Mouse (Mus musculus) forebrain, postnatal 0 days (tissue): ENCODE results near the gene Krt79. TPM values are rescaled to one million over a fixed set of nuclear protein-coding genes. Genes with fewer than 3 reads are reported as not detected.

Experiments used
- ATAC-seq: fragments of 200-750 bp; cut with Nextera tagmentation; 2 replicates; pipeline ENCODE4 v1.8.0; 2017; ENCODE audit warnings: mild to moderate bottlenecking, moderate library complexity
- DNase-seq: peaks from one replicate; pipeline ENCODE4 v3.0.0-alpha.2; 2015
- H3K27ac ChIP-seq: fragments of 300-500 bp; sonication (generic); 2 replicates; pipeline ENCODE4 v1.5.1; 2014; ENCODE audit warnings: low read depth, mild to moderate bottlenecking, antibody characterized with exemption, low read length, moderate library complexity, mixed read lengths
- H3K27me3 ChIP-seq: fragments of 300-500 bp; sonication (generic); 2 replicates; pipeline ENCODE4 v1.6.1; 2014; ENCODE audit warnings: mild to moderate bottlenecking, low read length, mixed read lengths; ENCODE audit not compliant: insufficient read depth
- H3K36me3 ChIP-seq: fragments of 300-500 bp; sonication (generic); 2 replicates; pipeline ENCODE4 v1.6.1; 2014; ENCODE audit warnings: mild to moderate bottlenecking, moderate library complexity; ENCODE audit not compliant: insufficient read depth
- H3K4me1 ChIP-seq: fragments of 300-500 bp; sonication (generic); 2 replicates; pipeline ENCODE4 v1.6.1; 2014; ENCODE audit warnings: antibody characterized with exemption; ENCODE audit not compliant: insufficient read depth
- H3K4me2 ChIP-seq: fragments of 300-500 bp; sonication (generic); 2 replicates; pipeline ENCODE4 v1.6.1; 2014; ENCODE audit warnings: low read depth, mild to moderate bottlenecking, moderate library complexity
- H3K4me3 ChIP-seq: fragments of 300-500 bp; sonication (generic); 2 replicates; pipeline ENCODE4 v1.5.1; 2014; ENCODE audit warnings: low read depth, low read length, mixed read lengths
- H3K9ac ChIP-seq: fragments of 300-500 bp; sonication (generic); 2 replicates; pipeline ENCODE4 v1.6.1; 2014; ENCODE audit warnings: mild to moderate bottlenecking
- H3K9me3 ChIP-seq: fragments of 300-500 bp; sonication (generic); 2 replicates; pipeline ENCODE4 v1.6.1; 2016; ENCODE audit warnings: low read length
- CTCF ChIP-seq: sonication (generic); IDR thresholded peaks from 2 replicates; pipeline ENCODE4 v1.5.1; 2016; ENCODE audit warnings: antibody characterized with exemption, control low read depth, low read depth
- WGBS: fragments of 180-500 bp; shearing (Covaris S2); extraction: QIAGEN DNeasy Blood & Tissue Kit; methylation state at CpG from one replicate; pipeline ENCODE4 v1.1.7; 2014; 5-methylcytosine and 5-hydroxymethylcytosine counted together
- polyA plus RNA-seq: library from polyadenylated mRNA; unstranded; fragments of >200 nt; fragmentation: Nextera tagmentation; extraction: Ambion mirVana; gene quantifications from 2 replicates; pipeline ENCODE4 v1.2.1, GENCODE M21; 2015
- total RNA-seq: library from RNA; depleted of rRNA; stranded (reverse); fragments of >200 nt; gene quantifications from 2 replicates; pipeline ENCODE4 v1.2.3, GENCODE M21; 2014

Krt79 gene
- total and polyA plus RNA-seq, 2 experiments from 2014 or later = 0.14 to 0.44 TPM

DNA sequence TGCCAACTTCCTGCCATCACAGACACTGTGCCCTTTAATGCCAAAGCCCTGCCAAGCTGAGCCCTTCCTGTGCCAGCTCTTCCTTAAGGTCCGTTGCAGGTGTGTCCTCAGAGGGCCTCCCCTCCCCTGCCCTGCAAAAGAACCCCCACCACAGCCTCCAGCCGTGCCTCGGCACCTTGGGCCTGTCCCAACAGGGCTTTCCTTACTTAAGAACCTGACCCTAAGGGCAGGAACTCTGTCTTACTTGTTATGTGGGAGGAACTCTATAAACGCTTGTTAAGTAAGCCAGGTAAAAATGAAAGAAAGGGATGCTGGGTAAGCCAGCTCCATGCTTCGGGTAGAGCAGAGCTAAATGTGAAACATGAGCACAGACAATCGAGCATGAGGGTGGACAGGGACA lies 7.1 kb downstream of the Krt79 start:
- H3K4me3 ChIP-seq = no peak overlapping the region
- DNase-seq = no peak
- no peak overlapping the region for H3K9ac ChIP-seq
- ATAC-seq = no peak
- H3K27ac ChIP-seq = no peak overlapping the region
- H3K27me3 ChIP-seq = no peaks in the 10 kb centered on the region
- H3K36me3 ChIP-seq = no peaks in the 10 kb centered on the region
- 75% methylated on average over 6 of the region's 6 CpGs for WGBS
- no peaks in the 10 kb centered on the region for H3K9me3 ChIP-seq
- no peaks in the 10 kb centered on the region for H3K4me1 ChIP-seq
- H3K4me2 ChIP-seq = no peak overlapping the region
- no peak for TF ChIP-seq CTCF

DNA sequence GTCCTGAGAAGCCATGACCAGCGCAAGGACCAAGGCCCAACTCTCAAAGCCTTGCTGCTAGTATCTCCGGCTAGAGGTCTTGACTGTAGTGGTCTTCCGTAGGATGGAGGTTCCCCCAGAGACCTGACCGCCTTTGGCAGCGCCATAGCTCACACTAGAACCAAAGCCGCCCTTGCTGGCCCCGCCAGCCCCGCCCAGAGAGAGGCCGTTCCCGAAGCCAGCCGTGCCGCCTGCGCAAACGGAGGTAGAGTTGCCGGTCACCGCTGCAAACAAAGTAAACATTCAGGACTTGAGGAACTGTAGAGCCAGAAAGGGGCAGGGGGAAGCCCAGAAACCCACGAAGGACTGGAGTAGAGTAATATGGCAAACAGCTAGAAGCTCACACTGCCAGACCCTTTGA lies 10.5 kb downstream of the Krt79 start:
- H3K36me3 ChIP-seq = no peaks in the 10 kb centered on the region
- no peak overlapping the region for H3K27ac ChIP-seq
- H3K9me3 ChIP-seq = no peaks in the 10 kb centered on the region
- TF ChIP-seq CTCF = no peak
- 10% methylated on average over 17 of the region's 17 CpGs for WGBS
- H3K4me1 ChIP-seq = no peaks in the 10 kb centered on the region
- DNase-seq (no peak), ATAC-seq (no peak)
- H3K4me2 ChIP-seq = peak overlapping the region; percentile 8; the same call in 1 of the 2 replicates
- no peak overlapping the region; the same call in 1 of the 2 replicates for H3K4me3 ChIP-seq
- no peaks in the 10 kb centered on the region for H3K27me3 ChIP-seq
- no peak overlapping the region for H3K9ac ChIP-seq

DNA sequence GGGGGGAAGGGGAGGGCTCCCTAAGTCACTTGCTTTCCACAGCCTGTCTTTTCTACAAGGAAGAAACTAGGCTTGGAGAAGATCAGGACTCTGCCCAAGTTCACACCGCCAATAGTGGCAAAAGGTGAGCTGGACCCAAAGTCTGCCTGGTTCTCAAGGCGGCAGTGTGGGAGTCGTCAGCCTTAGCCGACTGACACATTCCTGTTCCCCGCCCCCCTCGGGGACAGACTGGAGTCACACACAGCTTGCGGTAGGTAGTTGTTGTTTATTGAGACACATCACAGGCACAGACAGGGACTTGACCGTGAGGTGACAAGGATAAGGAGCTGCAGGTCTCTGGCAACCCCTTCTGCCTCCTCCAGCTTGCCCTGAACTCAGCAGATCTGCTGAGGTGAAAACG lies 11.0 kb downstream of the Krt79 start:
- no peak overlapping the region for H3K4me3 ChIP-seq
- no peaks in the 10 kb centered on the region for H3K27me3 ChIP-seq
- no peak for ATAC-seq
- H3K36me3 ChIP-seq = no peaks in the 10 kb centered on the region
- no peaks in the 10 kb centered on the region for H3K9me3 ChIP-seq
- no peak overlapping the region for H3K4me2 ChIP-seq
- no peak overlapping the region for H3K27ac ChIP-seq
- WGBS = 21% methylated on average over 9 of the region's 9 CpGs
- DNase-seq = no peak
- no peak overlapping the region for H3K9ac ChIP-seq
- no peaks in the 10 kb centered on the region for H3K4me1 ChIP-seq
- TF ChIP-seq CTCF = no peak

DNA sequence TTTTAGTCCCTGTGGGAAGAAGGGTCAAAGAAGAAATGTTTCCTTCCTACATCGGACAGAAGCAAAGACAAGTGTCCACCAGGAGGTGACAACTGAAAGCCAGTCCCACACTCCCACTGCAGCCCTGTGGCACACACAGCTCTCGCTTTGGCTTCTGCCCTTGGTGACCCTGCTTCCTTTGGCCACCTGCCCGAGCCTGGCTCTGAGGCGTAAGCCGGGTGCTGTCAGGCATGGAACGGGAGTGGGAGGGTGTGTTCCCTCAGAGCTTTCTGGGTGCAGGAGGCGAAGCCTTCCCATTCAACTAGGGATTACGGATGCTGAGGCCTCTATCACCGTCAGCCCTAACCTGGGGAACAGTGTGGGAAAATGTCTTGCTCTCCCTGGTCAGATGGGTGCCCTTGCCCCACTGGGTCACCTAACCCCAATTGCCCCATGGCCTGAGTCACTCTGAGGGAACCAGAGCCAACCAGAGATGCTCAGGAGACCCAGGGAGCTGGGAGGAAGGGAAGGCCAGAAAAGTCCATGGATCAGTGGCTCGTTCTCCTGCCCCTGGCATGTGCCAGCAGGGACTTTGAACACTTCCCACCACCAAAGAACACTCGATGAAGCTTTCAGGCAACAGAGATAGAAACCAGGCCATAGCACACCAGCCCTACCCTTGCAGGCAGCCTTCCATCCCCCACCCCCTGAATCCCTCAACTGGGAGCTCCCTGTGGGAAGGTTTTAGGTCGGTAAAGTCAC lies 12.6 kb downstream of the Krt79 start:
- Histone ChIP-seq H3K4me2 (no peak overlapping the region), H3K36me3 (no peaks in the 10 kb centered on the region), H3K9me3 (no peaks in the 10 kb centered on the region), H3K27ac (no peak overlapping the region), H3K4me1 (no peaks in the 10 kb centered on the region), H3K27me3 (no peaks in the 10 kb centered on the region), H3K9ac (no peak overlapping the region), H3K4me3 (no peak overlapping the region)
- DNase-seq (no peak), ATAC-seq (no peak)
- WGBS = 74% methylated on average over 12 of the region's 12 CpGs
- TF ChIP-seq CTCF = no peak

DNA sequence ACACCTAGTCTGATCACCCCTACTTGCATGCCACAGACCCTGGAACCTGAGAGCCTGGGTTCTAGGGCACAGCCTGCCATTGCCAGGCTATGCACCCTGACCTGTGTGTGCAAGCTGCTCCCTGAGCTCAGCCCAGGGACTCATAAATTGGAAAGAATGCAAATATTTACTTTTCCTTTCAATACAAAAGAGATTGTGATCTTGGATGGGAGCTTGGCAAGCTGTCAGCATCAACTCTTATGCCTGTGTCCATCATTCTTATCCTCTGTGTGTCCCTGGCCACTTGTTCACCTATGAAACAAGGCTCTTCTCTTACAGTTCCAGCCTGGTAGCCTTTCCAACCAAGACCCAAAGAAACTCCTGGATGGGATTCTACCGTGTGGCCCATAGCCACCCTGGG lies 15.1 kb downstream of the Krt79 start:
- H3K4me3 ChIP-seq = no peak overlapping the region
- H3K4me1 ChIP-seq = no peaks in the 10 kb centered on the region
- WGBS = 83% methylated on average over 1 of the region's 1 CpGs
- DNase-seq = no peak
- no peaks in the 10 kb centered on the region for H3K36me3 ChIP-seq
- ATAC-seq = no peak
- no peak for TF ChIP-seq CTCF
- no peak overlapping the region for H3K4me2 ChIP-seq
- H3K9ac ChIP-seq = no peak overlapping the region
- H3K27me3 ChIP-seq = no peaks in the 10 kb centered on the region
- no peaks in the 10 kb centered on the region for H3K9me3 ChIP-seq
- no peak overlapping the region for H3K27ac ChIP-seq

DNA sequence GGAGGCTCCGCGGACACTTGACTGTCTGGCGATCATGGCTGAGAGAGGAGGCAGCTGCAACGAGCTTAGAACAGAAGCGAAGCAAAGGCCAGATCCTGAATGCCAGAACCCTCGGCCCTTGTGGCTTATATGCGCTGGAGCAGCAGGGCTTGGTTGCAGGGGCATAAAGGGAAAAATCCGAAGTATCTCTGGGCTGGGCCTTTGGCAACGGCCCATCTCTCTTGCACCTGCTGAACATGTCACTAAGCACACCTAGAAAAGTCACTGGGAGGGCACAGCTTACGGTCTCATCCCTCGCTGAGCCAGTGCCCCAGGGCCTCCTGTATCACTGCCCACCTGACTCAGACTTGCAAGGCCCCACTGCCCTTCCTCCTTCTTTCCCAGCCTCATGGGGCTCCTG lies 15.5 kb downstream of the Krt79 start, which contains the start of gene Krt4:
Gene Krt4, minus strand, starts transcription at position 101 of the 400 bp plus-strand sequence.
- no peaks in the 10 kb centered on the region for H3K36me3 ChIP-seq
- no peak within 1 kb of the TSS for H3K4me2 ChIP-seq
- H3K4me1 ChIP-seq = no peaks in the 10 kb centered on the region
- H3K27ac ChIP-seq = no peak within 1 kb of the TSS
- H3K9me3 ChIP-seq = no peaks in the 10 kb centered on the region
- no peak for ATAC-seq
- no peaks in the 10 kb centered on the region for H3K27me3 ChIP-seq
- no peak for TF ChIP-seq CTCF
- no peak within 1 kb of the TSS for H3K9ac ChIP-seq
- no peak for DNase-seq
- no peak within 1 kb of the TSS for H3K4me3 ChIP-seq
- 84% methylated on average over 11 of the region's 11 CpGs for WGBS

DNA sequence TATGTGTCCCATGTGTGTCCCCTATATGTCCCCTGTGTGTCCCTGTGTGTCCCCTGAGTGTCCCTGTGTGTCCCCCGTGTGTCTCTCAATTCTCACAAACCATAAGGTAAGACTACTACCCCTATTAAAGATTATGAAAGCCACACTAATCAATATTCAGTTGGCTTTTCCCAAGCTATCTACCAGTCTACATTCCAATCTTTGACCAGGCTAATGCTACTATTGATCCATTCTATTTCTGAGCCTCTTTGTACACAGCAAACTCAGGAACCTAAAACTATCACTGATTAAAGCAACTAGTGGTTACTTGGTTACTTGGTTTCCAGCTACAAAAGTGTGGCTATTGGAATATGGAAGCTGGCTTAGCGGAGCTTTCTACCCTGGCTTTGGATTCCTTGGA lies 17.8 kb downstream of the Krt79 start:
- no peaks in the 10 kb centered on the region for H3K36me3 ChIP-seq
- DNase-seq (no peak), ATAC-seq (no peak)
- no peaks in the 10 kb centered on the region for H3K4me1 ChIP-seq
- H3K27me3 ChIP-seq = no peaks in the 10 kb centered on the region
- no peak overlapping the region for H3K9ac ChIP-seq
- WGBS = 91% methylated on average over 2 of the region's 2 CpGs
- H3K9me3 ChIP-seq = no peaks in the 10 kb centered on the region
- no peak for TF ChIP-seq CTCF
- no peak overlapping the region for H3K4me2 ChIP-seq
- no peak overlapping the region for H3K4me3 ChIP-seq
- no peak overlapping the region for H3K27ac ChIP-seq
